Mouse (Mus musculus): Measurements from ENCODE around the gene Ahnak2. TPM values are rescaled to one million over a fixed set of nuclear protein-coding genes. Genes with fewer than 3 reads are reported as not detected.
"Not testable (repeated sequence)": the region's sequence is repeated elsewhere in the genome, so short reads cannot be mapped to it uniquely, and the experiment has no call there.

The Ahnak2 gene
- total and polyA plus RNA-seq, 3 experiments, result 3.1 to 27.7 (median 14.6) TPM

- in situ Hi-C loops (cut with MboI; ENCODE audit: low pct_ligation_motif_present, low pct_unique_long_range_greater_than_20kb, low sequenced_read_pairs), result no loop called here
- TF ChIP-seq CHD2 (IDR thresholded peaks at IDR 0.05; ENCODE audit: low read length) (no peak), UBTF (IDR thresholded peaks at IDR 0.05; ENCODE audit: low read depth, low read length) (no peak), MAFK (IDR thresholded peaks at IDR 0.05; ENCODE audit: insufficient replicate concordance, low read length) (no peak), ZMIZ1 (IDR thresholded peaks at IDR 0.05; ENCODE audit: low read depth, low read length) (no peak), IRF4 (IDR thresholded peaks at IDR 0.05; ENCODE audit: low read depth, low read length) (no peak), E2F4 (IDR thresholded peaks at IDR 0.05; ENCODE audit: insufficient replicate concordance, low read depth, low read length) (no peak), NELFE (IDR thresholded peaks at IDR 0.05; ENCODE audit: low read depth, low read length) (no peak), NRF1 (IDR thresholded peaks at IDR 0.05; ENCODE audit: low read depth, low read length) (no peak), USF2 (conservative IDR thresholded peaks at IDR 0.05; ENCODE audit: low read depth, low read length) (no peak), JUND (conservative IDR thresholded peaks at IDR 0.05; ENCODE audit: low read depth, low read length) (no peak), MAX (IDR thresholded peaks at IDR 0.05; ENCODE audit: low read length) (no peak), ELF1 (IDR thresholded peaks at IDR 0.05; ENCODE audit: low read depth, low read length) (no peak), PAX5 (IDR thresholded peaks at IDR 0.05; ENCODE audit: low read length) (no peak), CTCF (conservative IDR thresholded peaks at IDR 0.05 in 1 of 2, IDR thresholded peaks at IDR 0.05 in 1 of 2; ENCODE audit: low read depth in 2 of 2, low read length in 2 of 2) (no peak), POLR2AphosphoS2 (IDR thresholded peaks at IDR 0.05; ENCODE audit: low read depth, low read length) (no peak), ZKSCAN1 (IDR thresholded peaks at IDR 0.05; ENCODE audit: borderline replicate concordance, low read depth, low read length) (no peak)
- no peak overlapping the region for H3K27ac ChIP-seq (ENCODE audit: insufficient read depth, low read depth)
- no peak overlapping the region for H3K9ac ChIP-seq (ENCODE audit: insufficient read depth, low read depth)
- peaks cover 64 to 96% of the 10 kb centered on the region in 2 experiments for H3K36me3 ChIP-seq (replicated peaks in 1 of 2; ENCODE audit: control insufficient read depth in 1 of 2, insufficient read depth in 1 of 2, low read length in 1 of 2)
- no peak overlapping the region for H3K4me3 ChIP-seq (replicated peaks in 1 of 3; ENCODE audit: low read depth in 2 of 3, low read length in 2 of 3, poor library complexity in 1 of 3)
- no peaks in the 10 kb centered on the region for H3K27me3 ChIP-seq (replicated peaks)
- dilution Hi-C loops (cut with MboI; ENCODE audit: extremely low pct_ligation_motif_present, extremely low pct_unique_long_range_greater_than_20kb, low sequenced_read_pairs), result loop anchor here (10.0 kb wide), 1 partner anchor 74 kb away; no protein-coding TSS in a partner anchor
- no peak for DNase-seq (ENCODE audit: extremely low read depth)
- peaks cover 42% of the 10 kb centered on the region for H3K79me2 ChIP-seq (replicated peaks; ENCODE audit: control insufficient read depth, extremely low read depth, insufficient read depth, poor library complexity, severe bottlenecking)
- peaks cover 10 to 25% of the 10 kb centered on the region in 2 experiments for H3K4me1 ChIP-seq (ENCODE audit: control insufficient read depth in 1 of 2, insufficient read depth in 2 of 2)
- H3K9me3 ChIP-seq (replicated peaks; ENCODE audit: low read length), result no peaks in the 10 kb centered on the region
- no peak overlapping the region for H3K4me2 ChIP-seq (ENCODE audit: insufficient read depth, low read depth, poor library complexity, severe bottlenecking)
Measured at GRCm38 (mm10) chr12:112819057-112819662, 16.7 kb upstream of the Ahnak2 start.

GRCm38 (mm10) chr12:112816866-112817265, 14.4 kb upstream of the Ahnak2 start:
- DNase-seq (ENCODE audit: extremely low read depth); in situ Hi-C loops (cut with MboI; ENCODE audit: low pct_ligation_motif_present, low pct_unique_long_range_greater_than_20kb, low sequenced_read_pairs); H3K4me2 ChIP-seq (ENCODE audit: insufficient read depth, low read depth, poor library complexity, severe bottlenecking); H3K27ac ChIP-seq (ENCODE audit: insufficient read depth, low read depth); H3K4me1 ChIP-seq (ENCODE audit: control insufficient read depth in 1 of 2, insufficient read depth in 2 of 2); H3K9me3 ChIP-seq (replicated peaks; ENCODE audit: low read length); H3K27me3 ChIP-seq (replicated peaks); H3K4me3 ChIP-seq (replicated peaks in 1 of 3; ENCODE audit: low read depth in 2 of 3, low read length in 2 of 3, poor library complexity in 1 of 3); H3K9ac ChIP-seq (ENCODE audit: insufficient read depth, low read depth): not testable (repeated sequence)
- Histone ChIP-seq H3K36me3 (replicated peaks in 1 of 2; ENCODE audit: control insufficient read depth in 1 of 2, insufficient read depth in 1 of 2, low read length in 1 of 2) (peaks cover 50 to 94% of the 10 kb centered on the region in 2 experiments), H3K79me2 (replicated peaks; ENCODE audit: control insufficient read depth, extremely low read depth, insufficient read depth, poor library complexity, severe bottlenecking) (peaks cover 21% of the 10 kb centered on the region)
- dilution Hi-C loops (cut with MboI; ENCODE audit: extremely low pct_ligation_motif_present, extremely low pct_unique_long_range_greater_than_20kb, low sequenced_read_pairs), result loop anchor here (10.0 kb wide), 1 partner anchor 72 kb away; no protein-coding TSS in a partner anchor

Data from CH12.LX (cell line).